Mouse (Mus musculus) hindbrain, embryonic 13.5 days (tissue): ENCODE results near the gene Mettl9. TPM values are rescaled to one million over a fixed set of nuclear protein-coding genes. Genes with fewer than 3 reads are reported as not detected.
"Not testable (repeated sequence)": the region's sequence is repeated elsewhere in the genome, so short reads cannot be mapped to it uniquely, and the experiment has no call there.

Experiments used
- ATAC-seq: fragments of 200-750 bp; cut with Nextera tagmentation; 2 replicates; pipeline ENCODE4 v1.8.0; 2017; ENCODE audit warnings: moderate TSS enrichment; ENCODE audit not compliant: low FRiP score
- H3K27ac ChIP-seq: fragments of 300-500 bp; sonication (generic); 2 replicates; pipeline ENCODE4 v1.5.1; 2015; ENCODE audit warnings: inconsistent platforms, mild to moderate bottlenecking, moderate library complexity
- H3K27me3 ChIP-seq: fragments of 300-500 bp; sonication (generic); 2 replicates; pipeline ENCODE4 v1.6.1; 2015; ENCODE audit warnings: mild to moderate bottlenecking, inconsistent platforms
- H3K36me3 ChIP-seq: fragments of 300-500 bp; sonication (generic); 2 replicates; pipeline ENCODE4 v1.6.1; 2015; ENCODE audit warnings: mild to moderate bottlenecking, inconsistent platforms
- H3K4me1 ChIP-seq: fragments of 300-500 bp; sonication (generic); replicated peaks from 2 replicates; pipeline ENCODE4 v1.6.1; 2015; ENCODE audit warnings: inconsistent platforms
- H3K4me2 ChIP-seq: fragments of 300-500 bp; sonication (generic); 2 replicates; pipeline ENCODE4 v1.6.1; 2015; ENCODE audit warnings: inconsistent platforms, mild to moderate bottlenecking, moderate library complexity
- H3K4me3 ChIP-seq: fragments of 300-500 bp; sonication (generic); 2 replicates; pipeline ENCODE4 v1.5.1; 2015; ENCODE audit warnings: mild to moderate bottlenecking, inconsistent platforms
- H3K9ac ChIP-seq: fragments of 300-500 bp; sonication (generic); 2 replicates; pipeline ENCODE4 v1.6.1; 2015; ENCODE audit warnings: mild to moderate bottlenecking, inconsistent platforms
- H3K9me3 ChIP-seq: fragments of 300-500 bp; sonication (generic); 2 replicates; pipeline ENCODE4 v1.6.1; 2016; ENCODE audit warnings: inconsistent platforms
- WGBS: fragments of 180-500 bp; shearing (Covaris S2); methylation state at CpG from one replicate; pipeline ENCODE4 v1.1.7; 2015; 5-methylcytosine and 5-hydroxymethylcytosine counted together
- polyA plus RNA-seq: library from polyadenylated mRNA; unstranded; fragments of >200 nt; fragmentation: Nextera tagmentation; extraction: Ambion mirVana; gene quantifications from 2 replicates; pipeline ENCODE4 v1.2.1, GENCODE M21; 2015

Gene Mettl9
- polyA plus RNA-seq, 1 experiment from 2014 or later, result 207 TPM

DNA sequence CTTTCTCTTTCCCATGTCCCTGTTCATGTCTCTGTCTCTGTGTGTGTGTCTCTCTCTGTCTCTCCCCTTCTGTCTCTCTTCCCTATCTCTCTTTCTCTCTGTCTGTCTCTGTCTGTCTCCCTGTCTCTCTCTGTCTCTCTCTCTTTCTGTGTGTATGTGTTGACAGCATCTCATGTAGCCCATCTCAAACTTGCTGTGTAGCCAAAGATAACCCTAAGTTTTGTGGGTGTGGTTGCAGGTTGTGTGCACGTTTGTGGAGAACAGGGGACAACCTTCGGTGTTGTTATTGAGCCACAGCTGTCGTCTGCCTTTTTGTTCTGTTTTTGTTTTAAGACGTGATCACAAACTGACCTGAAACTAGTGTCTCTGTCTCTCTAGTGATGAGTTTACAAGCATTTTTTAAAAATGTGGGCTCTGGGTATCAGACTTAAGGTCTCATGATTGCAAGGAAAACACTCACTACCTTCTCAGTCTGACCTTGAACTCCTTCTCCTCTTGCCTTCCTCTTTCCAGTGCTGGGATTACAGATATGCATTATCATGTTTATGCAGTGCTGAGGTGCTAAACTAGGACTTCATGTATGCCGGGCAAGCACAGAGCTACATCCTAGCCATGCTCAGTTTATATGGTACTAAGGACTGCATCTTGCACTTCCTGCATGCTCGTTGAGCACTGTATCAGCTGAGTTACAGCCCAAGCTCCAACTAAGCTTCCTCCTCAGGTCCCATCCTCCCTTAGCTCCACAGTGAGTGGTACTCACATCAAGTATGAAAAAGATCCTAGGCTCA lies 8.8 kb upstream of the Mettl9 start:
- H3K9me3 ChIP-seq, result no peaks in the 10 kb centered on the region
- no peak overlapping the region for H3K9ac ChIP-seq
- H3K27ac ChIP-seq, result no peak overlapping the region
- H3K4me1 ChIP-seq, result no peaks in the 10 kb centered on the region
- peaks cover 11% of the 10 kb centered on the region for H3K27me3 ChIP-seq
- no peak overlapping the region for H3K4me3 ChIP-seq
- 84% methylated on average over 6 of the region's 6 CpGs for WGBS
- ATAC-seq, result no peak
- no peak overlapping the region for H3K4me2 ChIP-seq
- no peaks in the 10 kb centered on the region for H3K36me3 ChIP-seq

DNA sequence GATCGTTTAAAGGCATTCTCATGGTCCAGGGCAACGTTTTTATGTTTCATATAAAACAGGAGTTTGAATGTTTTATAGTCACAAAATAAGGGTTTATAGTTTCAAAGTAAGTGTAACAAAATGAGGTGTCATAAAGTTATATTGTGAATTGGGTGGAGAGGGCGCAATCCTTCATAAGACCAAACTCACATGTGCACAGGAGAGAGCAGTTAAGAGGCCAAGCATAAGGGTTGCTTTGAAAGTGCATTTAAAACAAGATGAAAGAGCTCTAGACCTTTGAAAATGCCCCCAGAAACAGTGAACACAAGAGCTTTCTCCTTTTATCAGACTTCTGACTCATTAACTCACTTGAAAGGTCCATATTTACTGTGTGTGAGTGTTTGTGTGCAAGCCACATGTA lies 7.9 kb upstream of the Mettl9 start:
- Histone ChIP-seq H3K9ac (no peak overlapping the region), H3K4me3 (no peak overlapping the region), H3K9me3 (no peaks in the 10 kb centered on the region), H3K27ac (no peak overlapping the region), H3K27me3 (peaks cover 17% of the 10 kb centered on the region), H3K36me3 (no peaks in the 10 kb centered on the region), H3K4me2 (no peak overlapping the region), H3K4me1 (no peaks in the 10 kb centered on the region)
- WGBS, result 68% methylated on average over 3 of the region's 3 CpGs
- ATAC-seq, result no peak

DNA sequence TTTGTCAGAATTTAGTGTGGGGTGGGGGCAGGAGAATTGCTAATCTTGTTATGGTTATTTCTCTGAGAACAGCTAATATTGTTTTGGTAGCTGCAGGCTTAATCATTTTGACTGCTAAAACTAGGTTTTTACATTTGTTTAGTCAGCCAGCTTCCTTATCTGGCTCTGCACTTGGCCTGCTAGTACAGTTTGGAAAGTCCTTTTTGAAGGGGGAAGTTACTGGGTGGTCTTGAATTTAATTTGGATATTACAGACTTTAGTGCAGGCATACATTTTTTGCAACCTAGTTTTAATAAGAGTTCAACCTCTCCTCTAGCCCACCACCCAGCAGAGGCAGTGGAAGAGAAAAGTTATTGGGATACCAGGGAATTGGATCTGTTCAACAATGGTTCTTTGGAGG lies 4.3 kb upstream of the Mettl9 start:
- H3K27me3 ChIP-seq, result peaks cover 29% of the 10 kb centered on the region
- H3K4me2 ChIP-seq, H3K9me3 ChIP-seq, ATAC-seq, H3K4me3 ChIP-seq, H3K27ac ChIP-seq, H3K9ac ChIP-seq, H3K4me1 ChIP-seq, H3K36me3 ChIP-seq: not testable (repeated sequence)

DNA sequence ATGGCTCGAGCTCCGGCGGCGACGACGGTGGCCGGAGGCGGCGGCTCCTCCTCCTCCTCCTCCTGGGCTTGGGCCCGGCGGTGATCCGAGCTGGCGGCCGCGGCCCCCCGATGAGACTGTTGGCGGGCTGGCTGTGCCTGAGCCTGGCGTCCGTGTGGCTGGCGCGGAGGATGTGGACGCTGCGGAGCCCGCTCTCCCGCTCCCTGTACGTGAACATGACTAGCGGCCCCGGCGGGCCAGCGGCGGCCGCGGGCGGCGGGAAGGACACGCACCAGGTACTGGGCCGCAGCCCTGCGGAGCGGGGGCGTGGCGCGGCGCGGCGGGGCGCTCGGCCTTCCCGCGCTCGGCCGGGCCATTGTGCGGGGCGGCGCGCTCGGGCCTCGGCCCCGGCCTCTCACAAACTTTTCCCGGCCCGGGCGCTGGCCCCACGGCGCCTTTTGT lies 476 bp downstream of the Mettl9 start:
- no peaks in the 10 kb centered on the region for H3K9me3 ChIP-seq
- peak; percentile 87 for ATAC-seq
- H3K27ac ChIP-seq, result peak overlapping the region; percentile 99
- WGBS, result 1% methylated on average over 17 of the region's 63 CpGs
- peaks cover 33% of the 10 kb centered on the region for H3K4me1 ChIP-seq
- H3K27me3 ChIP-seq, result peaks cover 21% of the 10 kb centered on the region
- peak overlapping the region; percentile 95 for H3K4me3 ChIP-seq
- H3K4me2 ChIP-seq, result peak overlapping the region; percentile 70
- no peaks in the 10 kb centered on the region for H3K36me3 ChIP-seq
- H3K9ac ChIP-seq, result peak overlapping the region; percentile 99

DNA sequence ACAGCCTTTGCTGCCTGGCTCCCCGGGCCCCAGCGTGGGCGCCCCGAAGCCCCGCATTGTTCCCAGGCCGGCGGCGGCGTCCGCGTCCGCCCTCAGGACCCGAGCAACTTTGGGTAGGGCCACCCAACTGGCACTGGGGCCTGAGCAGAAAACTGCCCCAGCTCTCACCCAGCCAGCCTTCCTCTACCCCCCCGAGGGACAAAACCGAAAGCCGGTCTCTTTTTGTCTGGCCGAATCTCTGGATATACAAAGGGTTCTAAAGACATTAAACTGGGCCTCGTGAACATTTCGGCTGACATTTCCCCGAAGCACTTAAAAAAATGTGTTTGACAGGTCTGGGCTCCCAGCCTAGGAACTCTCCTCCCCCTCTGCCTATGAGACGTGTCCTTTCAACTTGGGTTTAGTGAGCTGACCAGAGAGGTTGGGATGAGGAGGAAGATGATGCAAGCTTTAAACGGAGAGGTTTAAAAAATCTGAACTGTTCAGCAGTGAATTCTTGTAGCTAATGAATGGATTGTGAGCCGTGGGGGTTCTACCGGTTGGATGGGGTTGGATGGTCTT lies 996 bp downstream of the Mettl9 start:
- Histone ChIP-seq H3K27me3 (peaks cover 19% of the 10 kb centered on the region), H3K4me1 (peaks cover 38% of the 10 kb centered on the region), H3K4me3 (peak overlapping the region; percentile 95), H3K4me2 (peak overlapping the region; percentile 70), H3K9me3 (no peaks in the 10 kb centered on the region), H3K36me3 (no peaks in the 10 kb centered on the region), H3K27ac (peak overlapping the region; percentile 99), H3K9ac (peak overlapping the region; percentile 99)
- ATAC-seq, result peak; percentile 39
- under 1% methylated on average over 24 of the region's 24 CpGs for WGBS

DNA sequence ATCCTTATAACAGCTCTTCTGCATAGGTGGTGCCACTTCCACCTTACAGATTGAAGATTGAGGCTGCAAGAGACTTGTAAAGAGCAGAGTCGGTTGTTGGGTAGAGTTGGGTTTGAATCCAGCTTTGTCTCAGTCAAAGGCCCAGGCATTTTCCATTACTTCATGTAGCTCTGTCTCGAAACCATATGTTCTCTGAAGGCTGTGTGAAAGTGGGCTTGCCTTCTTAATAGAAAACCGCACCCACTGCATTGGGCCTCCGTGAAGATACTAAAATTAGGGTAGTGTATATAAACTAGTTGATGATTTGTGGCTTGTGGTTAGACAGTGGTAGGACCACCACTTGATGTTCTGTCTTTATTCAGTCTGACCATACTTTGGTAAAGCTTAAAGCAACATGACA lies 6.3 kb downstream of the Mettl9 start:
- Histone ChIP-seq H3K36me3 (no peaks in the 10 kb centered on the region), H3K27ac (no peak overlapping the region), H3K9ac (no peak overlapping the region), H3K4me2 (no peak overlapping the region), H3K27me3 (no peaks in the 10 kb centered on the region), H3K4me3 (no peak overlapping the region), H3K4me1 (peaks cover 45% of the 10 kb centered on the region), H3K9me3 (no peaks in the 10 kb centered on the region)
- no peak for ATAC-seq
- WGBS, result 97% methylated on average over 4 of the region's 4 CpGs

DNA sequence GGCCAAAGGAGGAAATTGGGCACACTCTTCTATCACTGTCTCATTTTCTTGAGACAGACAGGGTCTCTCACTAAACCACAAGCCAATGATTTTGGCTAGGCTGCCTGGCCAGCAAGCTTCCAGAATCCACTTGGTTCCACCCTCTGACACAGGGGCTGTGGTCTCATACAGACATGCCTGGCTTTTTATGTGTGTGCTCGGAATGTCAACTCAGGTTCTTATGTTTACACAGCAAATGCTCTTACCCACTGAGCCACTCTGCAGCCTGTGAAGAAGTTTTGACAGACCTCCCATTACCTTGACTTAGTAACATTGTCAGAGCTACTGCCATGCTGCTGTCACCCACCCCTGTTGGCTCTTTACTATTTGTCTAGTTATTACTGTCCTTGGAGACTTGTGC lies 7.7 kb downstream of the Mettl9 start:
- H3K4me2 ChIP-seq, result no peak overlapping the region
- no peak overlapping the region for H3K9ac ChIP-seq
- ATAC-seq, result no peak
- H3K36me3 ChIP-seq, result no peaks in the 10 kb centered on the region
- H3K4me3 ChIP-seq, result no peak overlapping the region
- H3K9me3 ChIP-seq, result no peaks in the 10 kb centered on the region
- H3K27ac ChIP-seq, result no peak overlapping the region
- H3K4me1 ChIP-seq, result peaks cover 32% of the 10 kb centered on the region
- no peaks in the 10 kb centered on the region for H3K27me3 ChIP-seq
- WGBS, result 79% methylated on average over 1 of the region's 1 CpGs

DNA sequence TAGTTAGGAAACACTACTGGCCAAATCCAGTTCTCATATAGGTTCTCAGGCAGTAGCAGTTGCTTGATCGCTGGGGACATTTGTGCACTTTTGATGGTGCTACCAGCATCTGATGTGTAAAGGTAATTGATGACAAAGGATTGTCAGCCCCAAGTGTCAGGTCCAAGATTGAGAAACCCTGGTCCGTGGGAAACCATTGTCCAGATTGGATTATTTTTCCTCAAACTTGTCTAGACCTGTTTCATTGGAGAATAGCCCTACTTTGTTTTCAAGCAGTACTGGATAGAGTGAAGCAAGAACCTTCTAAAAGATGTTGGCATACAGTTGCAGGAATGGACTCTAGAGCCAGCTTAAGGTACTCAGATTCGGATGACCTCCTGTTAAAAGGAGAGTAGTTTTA lies 8.8 kb downstream of the Mettl9 start:
- Histone ChIP-seq H3K9ac (no peak overlapping the region), H3K4me2 (no peak overlapping the region), H3K27me3 (no peaks in the 10 kb centered on the region), H3K4me1 (peaks cover 23% of the 10 kb centered on the region), H3K9me3 (no peaks in the 10 kb centered on the region), H3K27ac (no peak overlapping the region), H3K36me3 (no peaks in the 10 kb centered on the region), H3K4me3 (no peak overlapping the region)
- WGBS, result 93% methylated on average over 3 of the region's 3 CpGs
- ATAC-seq, result no peak

DNA sequence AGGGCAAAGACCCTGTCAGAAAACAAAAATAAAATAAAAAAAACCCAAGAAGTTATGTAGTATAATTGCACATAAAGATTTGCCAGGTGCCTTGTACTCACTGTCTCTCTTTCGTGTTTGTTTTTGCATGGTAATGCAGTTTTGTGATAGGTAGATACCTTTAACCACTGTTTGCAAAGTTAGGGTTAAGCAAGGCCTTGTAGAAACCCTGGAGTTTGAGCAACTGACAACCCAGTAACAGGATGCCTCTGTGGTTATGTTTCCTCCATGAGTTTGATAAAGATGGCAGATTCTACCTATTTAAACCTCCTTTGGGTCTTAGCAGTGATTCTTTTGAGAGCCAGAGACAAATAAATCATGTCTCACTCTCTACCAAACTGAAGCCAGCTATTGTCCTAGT lies 9.3 kb downstream of the Mettl9 start:
- Histone ChIP-seq H3K4me3 (no peak overlapping the region), H3K9me3 (no peaks in the 10 kb centered on the region), H3K4me1 (peaks cover 20% of the 10 kb centered on the region), H3K36me3 (no peaks in the 10 kb centered on the region), H3K27ac (no peak overlapping the region), H3K27me3 (no peaks in the 10 kb centered on the region), H3K4me2 (no peak overlapping the region), H3K9ac (no peak overlapping the region)
- WGBS, result 96% methylated on average over 1 of the region's 1 CpGs
- no peak for ATAC-seq

DNA sequence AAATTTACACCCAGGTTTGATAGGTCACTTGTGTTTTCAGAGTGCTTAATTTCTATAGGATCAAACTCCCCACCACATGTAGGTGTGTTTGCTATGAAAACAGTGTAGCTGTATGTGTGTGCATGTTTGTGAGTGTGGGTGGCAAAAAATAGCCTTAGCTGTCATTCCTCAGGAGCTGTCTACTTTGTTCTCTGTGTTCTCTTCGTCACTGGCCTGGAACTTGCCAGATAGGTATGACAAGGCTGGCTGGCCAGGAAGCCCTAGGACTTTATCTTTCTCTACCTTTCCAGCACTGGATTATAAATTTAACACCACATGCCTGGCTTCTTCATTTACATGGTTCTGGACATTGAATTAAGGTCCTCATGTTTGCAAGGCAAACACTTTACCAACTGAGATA lies 10.0 kb downstream of the Mettl9 start:
- no peaks in the 10 kb centered on the region for H3K27me3 ChIP-seq
- H3K9ac ChIP-seq, result no peak overlapping the region
- no peaks in the 10 kb centered on the region for H3K36me3 ChIP-seq
- H3K4me3 ChIP-seq, result no peak overlapping the region
- H3K4me1 ChIP-seq, result peaks cover 16% of the 10 kb centered on the region
- WGBS, result 86% methylated on average over 1 of the region's 1 CpGs
- no peak overlapping the region for H3K4me2 ChIP-seq
- H3K9me3 ChIP-seq, result no peaks in the 10 kb centered on the region
- H3K27ac ChIP-seq, result no peak overlapping the region
- no peak for ATAC-seq

DNA sequence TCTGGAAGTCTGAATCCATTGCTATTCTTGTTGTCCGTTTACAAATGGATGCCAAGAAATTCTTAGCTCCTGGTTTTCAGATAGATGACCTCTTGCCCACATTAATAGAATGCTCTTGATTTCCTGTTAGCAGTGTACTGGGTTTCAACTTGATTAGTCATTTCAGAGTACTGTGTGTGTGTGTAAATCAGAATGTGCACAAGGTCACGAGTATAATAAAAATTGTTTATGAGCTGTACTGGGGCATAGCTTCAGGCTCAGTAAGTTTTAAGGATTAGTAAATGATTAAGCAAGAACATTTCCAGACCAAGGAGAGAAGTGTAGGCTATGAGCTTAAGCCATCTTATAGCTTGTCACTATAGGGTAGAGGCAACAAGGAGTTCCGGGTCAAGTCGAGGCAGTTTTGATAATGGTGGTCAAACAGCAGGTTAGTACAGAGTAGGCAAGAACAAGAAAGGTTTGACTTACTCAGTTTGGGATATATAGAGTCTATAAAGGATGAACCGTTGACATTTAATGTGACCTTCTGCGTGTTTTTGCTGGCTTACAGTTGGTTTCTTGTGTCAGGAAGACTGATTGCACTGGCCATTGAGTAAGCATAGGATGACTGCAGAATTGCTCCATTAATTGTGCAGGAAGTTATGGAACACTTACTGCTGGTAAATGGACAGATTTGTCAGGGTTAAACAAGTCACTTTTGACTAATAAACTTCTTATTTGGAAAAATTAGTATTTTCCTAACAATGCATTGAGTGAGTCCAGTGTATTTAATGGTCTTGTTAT lies 11.6 kb downstream of the Mettl9 start:
- ATAC-seq, result no peak
- Histone ChIP-seq H3K36me3 (no peaks in the 10 kb centered on the region), H3K4me3 (no peak overlapping the region), H3K9ac (no peak overlapping the region), H3K9me3 (no peaks in the 10 kb centered on the region), H3K27me3 (no peaks in the 10 kb centered on the region), H3K4me1 (peaks cover 1% of the 10 kb centered on the region; the same call in 1 of the 2 replicates), H3K27ac (no peak overlapping the region), H3K4me2 (no peak overlapping the region)
- 89% methylated on average over 6 of the region's 6 CpGs for WGBS

DNA sequence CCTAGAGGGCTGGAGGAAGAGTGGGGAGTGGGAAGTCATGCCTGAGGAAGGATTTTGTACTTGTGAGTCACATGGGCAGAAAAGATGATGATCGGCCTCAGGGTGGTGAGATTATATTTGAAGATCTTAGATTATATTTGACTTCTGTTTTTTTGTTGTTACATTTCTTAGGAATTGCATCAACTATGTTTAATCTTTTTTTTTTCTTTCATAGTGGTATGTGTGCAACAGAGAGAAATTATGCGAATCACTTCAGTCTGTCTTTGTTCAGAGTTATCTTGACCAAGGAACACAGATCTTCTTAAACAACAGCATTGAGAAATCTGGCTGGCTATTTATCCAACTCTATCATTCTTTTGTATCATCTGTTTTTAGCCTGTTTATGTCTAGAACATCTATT lies 13.4 kb downstream of the Mettl9 start:
- WGBS, result 98% methylated on average over 2 of the region's 2 CpGs
- Histone ChIP-seq H3K9me3 (no peaks in the 10 kb centered on the region), H3K4me3 (no peak overlapping the region), H3K4me2 (no peak overlapping the region), H3K9ac (no peak overlapping the region), H3K36me3 (peaks cover 13% of the 10 kb centered on the region), H3K4me1 (no peaks in the 10 kb centered on the region), H3K27me3 (no peaks in the 10 kb centered on the region), H3K27ac (no peak overlapping the region)
- ATAC-seq, result no peak
